Mouse (Mus musculus): ENCODE data around the gene Dusp16. TPM values are rescaled to one million over a fixed set of nuclear protein-coding genes. Genes with fewer than 3 reads are reported as not detected.

The Dusp16 gene
- polyA plus RNA-seq (2014; fragmentation: Nextera tagmentation; extraction: Ambion mirVana) = 3.5 and 7.8 TPM in 2 replicates

DNA sequence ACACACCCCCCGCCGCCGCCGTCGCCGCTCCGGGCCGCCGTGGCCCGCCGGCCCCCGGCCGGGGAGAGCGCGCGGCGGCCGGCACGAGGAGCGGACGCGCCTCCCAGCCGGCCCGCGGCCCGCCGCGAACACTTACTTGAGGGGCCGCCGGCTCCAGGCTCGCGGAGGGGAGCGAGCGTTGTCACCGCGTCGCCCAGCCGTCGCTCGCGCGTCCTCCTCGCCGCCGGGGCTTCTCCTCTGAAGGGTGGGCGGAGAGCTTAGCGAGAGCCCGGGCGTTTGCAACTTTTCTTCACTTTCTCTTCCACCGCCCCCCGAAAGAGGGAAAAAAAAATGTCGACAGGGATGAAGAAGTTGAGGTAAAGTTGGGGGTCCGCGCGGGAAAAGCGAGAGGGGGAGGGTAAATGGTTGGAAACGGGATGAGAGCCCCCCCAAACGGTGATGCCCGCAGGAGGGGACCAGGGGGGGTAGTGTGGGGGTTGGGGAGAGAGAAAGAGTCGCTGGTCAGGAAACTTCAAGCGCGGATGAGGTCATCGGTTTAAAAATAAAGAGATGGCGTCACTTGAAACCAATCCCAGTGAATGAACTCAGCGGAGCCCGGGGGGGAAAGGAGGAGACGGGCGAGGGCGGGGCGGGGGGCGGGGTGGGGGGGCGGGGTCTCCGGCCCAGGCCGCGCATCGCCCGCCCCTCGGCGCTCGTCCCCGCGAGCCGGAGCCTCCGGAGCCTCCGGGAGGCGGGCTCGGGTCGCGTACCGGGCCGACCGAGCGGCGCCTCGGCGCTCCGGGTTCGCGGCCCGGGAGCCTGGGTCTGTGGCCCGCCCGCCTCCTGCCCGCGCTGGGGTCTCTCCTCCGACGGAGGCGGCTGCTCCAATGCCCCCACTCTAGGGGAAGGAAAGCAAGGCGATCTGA is at the start of gene Dusp16:
Gene Dusp16 (minus strand): TSS at position 485 of the 905 bp plus-strand sequence.
- peak; percentile 85 for ATAC-seq (ENCODE audit: low read depth)
- no peaks in the 10 kb centered on the region for H3K36me3 ChIP-seq (ENCODE audit: control insufficient read depth, insufficient read depth, low read length)
- WGBS = 2% methylated on average over 55 of the region's 108 CpGs

DNA sequence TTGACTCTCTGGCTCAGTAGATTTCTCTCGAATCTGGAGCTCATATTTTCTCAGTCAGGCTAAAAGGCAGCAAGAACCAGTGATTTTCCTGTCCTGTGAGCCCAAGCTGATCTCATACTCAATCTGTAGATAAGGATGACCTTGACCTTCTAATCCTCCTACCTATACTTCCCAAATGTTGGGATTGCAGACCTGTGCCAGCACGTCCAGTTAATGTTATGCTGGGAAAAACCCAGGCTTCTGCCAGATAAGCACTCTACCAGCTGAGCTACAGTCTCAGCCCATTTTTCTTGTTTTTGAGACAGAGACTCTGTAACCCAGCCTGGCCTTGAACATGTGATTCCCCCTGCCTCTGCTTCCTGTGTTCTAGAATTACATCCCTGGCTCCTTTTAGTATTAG is 47.9 kb upstream of the Dusp16 start:
- 78% methylated on average over 2 of the region's 2 CpGs for WGBS
- Histone ChIP-seq H3K4me3 (ENCODE audit: low read depth, low read length) (no peak overlapping the region), H3K36me3 (ENCODE audit: control insufficient read depth, insufficient read depth, low read length) (no peaks in the 10 kb centered on the region), H3K4me2 (ENCODE audit: low read depth, low read length) (no peak overlapping the region), H3K9ac (replicated peaks; ENCODE audit: low read depth, low read length) (no peak overlapping the region), H3K4me1 (ENCODE audit: control insufficient read depth, insufficient read depth, low read length) (no peaks in the 10 kb centered on the region), H3K9me3 (ENCODE audit: control insufficient read depth, low read length) (no peaks in the 10 kb centered on the region), H3K27me3 (ENCODE audit: control insufficient read depth, insufficient read depth, low read length) (no peaks in the 10 kb centered on the region), H3K27ac (ENCODE audit: low read depth, low read length) (no peak overlapping the region)
- no peak for ATAC-seq (ENCODE audit: low read depth)

More for the DNA sequence above, at the start of gene Dusp16:
- peak within 1 kb of the TSS; percentile 85 for H3K9ac ChIP-seq (replicated peaks; ENCODE audit: low read depth, low read length)
- H3K4me2 ChIP-seq (ENCODE audit: low read depth, low read length) = peak within 1 kb of the TSS; percentile 73
- H3K27ac ChIP-seq (ENCODE audit: low read depth, low read length) = peak within 1 kb of the TSS; percentile 60
- H3K4me1 ChIP-seq (ENCODE audit: control insufficient read depth, insufficient read depth, low read length) = no peaks in the 10 kb centered on the region
- peaks cover 2% of the 10 kb centered on the region for H3K27me3 ChIP-seq (ENCODE audit: control insufficient read depth, insufficient read depth, low read length)
- H3K4me3 ChIP-seq (ENCODE audit: low read depth, low read length) = peak within 1 kb of the TSS; percentile 60
- H3K9me3 ChIP-seq (ENCODE audit: control insufficient read depth, low read length) = no peaks in the 10 kb centered on the region

- Histone ChIP-seq H3K36me3 (ENCODE audit: control insufficient read depth, insufficient read depth, low read length) (no peaks in the 10 kb centered on the region), H3K9me3 (ENCODE audit: control insufficient read depth, low read length) (no peaks in the 10 kb centered on the region), H3K4me3 (ENCODE audit: low read depth, low read length) (no peak overlapping the region), H3K27me3 (ENCODE audit: control insufficient read depth, insufficient read depth, low read length) (no peaks in the 10 kb centered on the region), H3K4me1 (ENCODE audit: control insufficient read depth, insufficient read depth, low read length) (no peaks in the 10 kb centered on the region), H3K4me2 (ENCODE audit: low read depth, low read length) (no peak overlapping the region), H3K27ac (ENCODE audit: low read depth, low read length) (no peak overlapping the region), H3K9ac (replicated peaks; ENCODE audit: low read depth, low read length) (no peak overlapping the region)
- ATAC-seq (ENCODE audit: low read depth) = no peak
- WGBS = 92% methylated on average over 4 of the region's 4 CpGs
These were observed 45.7 kb upstream of the Dusp16 start for GRCm38 (mm10) chr6:134838111-134838510.

GRCm38 (mm10) chr6:134834585-134835251 is 42.3 kb upstream of the Dusp16 start:
- no peak overlapping the region for H3K9ac ChIP-seq (replicated peaks; ENCODE audit: low read depth, low read length)
- no peak for ATAC-seq (ENCODE audit: low read depth)
- 83% methylated on average over 9 of the region's 9 CpGs for WGBS

DNA sequence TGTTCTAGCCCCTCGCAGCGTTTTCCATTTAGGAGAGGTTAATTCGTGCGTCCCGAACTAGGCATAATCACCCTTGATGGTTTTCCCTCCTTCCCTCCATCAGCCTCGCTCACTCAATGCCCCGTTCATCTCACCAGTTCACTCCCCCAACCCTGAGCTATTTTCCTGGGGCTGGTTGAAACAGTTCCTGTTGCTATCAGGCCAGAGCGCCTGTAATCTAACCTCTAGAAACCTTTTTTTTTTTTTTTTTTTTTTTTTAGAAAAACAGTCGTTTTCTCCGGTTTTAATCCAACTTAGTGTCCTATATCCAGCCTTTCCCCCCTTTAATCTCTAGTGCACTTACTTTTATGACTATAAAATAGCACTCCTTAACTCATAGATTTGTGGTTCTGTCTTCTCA is 38.4 kb upstream of the Dusp16 start:
- H3K4me3 ChIP-seq (ENCODE audit: low read depth, low read length) = peak overlapping the region; percentile 71
- no peak overlapping the region; the same call in 1 of the 2 replicates for H3K27ac ChIP-seq (ENCODE audit: low read depth, low read length)
- H3K9me3 ChIP-seq (ENCODE audit: control insufficient read depth, low read length) = no peaks in the 10 kb centered on the region
- peak overlapping the region; percentile 74 for H3K9ac ChIP-seq (replicated peaks; ENCODE audit: low read depth, low read length)
- H3K36me3 ChIP-seq (ENCODE audit: control insufficient read depth, insufficient read depth, low read length) = no peaks in the 10 kb centered on the region
- H3K4me1 ChIP-seq (ENCODE audit: control insufficient read depth, insufficient read depth, low read length) = no peaks in the 10 kb centered on the region
- H3K27me3 ChIP-seq (ENCODE audit: control insufficient read depth, insufficient read depth, low read length) = no peaks in the 10 kb centered on the region
- peak overlapping the region; percentile 61 for H3K4me2 ChIP-seq (ENCODE audit: low read depth, low read length)
- WGBS = 2% methylated on average over 10 of the region's 10 CpGs
- peak; percentile 0; the same call in 1 of the 2 replicates for ATAC-seq (ENCODE audit: low read depth)

More at GRCm38 (mm10) chr6:134834585-134835251, 42.3 kb upstream of the Dusp16 start:
- Histone ChIP-seq H3K36me3 (ENCODE audit: control insufficient read depth, insufficient read depth, low read length) (no peaks in the 10 kb centered on the region), H3K4me1 (ENCODE audit: control insufficient read depth, insufficient read depth, low read length) (no peaks in the 10 kb centered on the region), H3K27me3 (ENCODE audit: control insufficient read depth, insufficient read depth, low read length) (no peaks in the 10 kb centered on the region), H3K27ac (ENCODE audit: low read depth, low read length) (no peak overlapping the region), H3K4me2 (ENCODE audit: low read depth, low read length) (no peak overlapping the region), H3K4me3 (ENCODE audit: low read depth, low read length) (no peak overlapping the region), H3K9me3 (ENCODE audit: control insufficient read depth, low read length) (no peaks in the 10 kb centered on the region)

DNA sequence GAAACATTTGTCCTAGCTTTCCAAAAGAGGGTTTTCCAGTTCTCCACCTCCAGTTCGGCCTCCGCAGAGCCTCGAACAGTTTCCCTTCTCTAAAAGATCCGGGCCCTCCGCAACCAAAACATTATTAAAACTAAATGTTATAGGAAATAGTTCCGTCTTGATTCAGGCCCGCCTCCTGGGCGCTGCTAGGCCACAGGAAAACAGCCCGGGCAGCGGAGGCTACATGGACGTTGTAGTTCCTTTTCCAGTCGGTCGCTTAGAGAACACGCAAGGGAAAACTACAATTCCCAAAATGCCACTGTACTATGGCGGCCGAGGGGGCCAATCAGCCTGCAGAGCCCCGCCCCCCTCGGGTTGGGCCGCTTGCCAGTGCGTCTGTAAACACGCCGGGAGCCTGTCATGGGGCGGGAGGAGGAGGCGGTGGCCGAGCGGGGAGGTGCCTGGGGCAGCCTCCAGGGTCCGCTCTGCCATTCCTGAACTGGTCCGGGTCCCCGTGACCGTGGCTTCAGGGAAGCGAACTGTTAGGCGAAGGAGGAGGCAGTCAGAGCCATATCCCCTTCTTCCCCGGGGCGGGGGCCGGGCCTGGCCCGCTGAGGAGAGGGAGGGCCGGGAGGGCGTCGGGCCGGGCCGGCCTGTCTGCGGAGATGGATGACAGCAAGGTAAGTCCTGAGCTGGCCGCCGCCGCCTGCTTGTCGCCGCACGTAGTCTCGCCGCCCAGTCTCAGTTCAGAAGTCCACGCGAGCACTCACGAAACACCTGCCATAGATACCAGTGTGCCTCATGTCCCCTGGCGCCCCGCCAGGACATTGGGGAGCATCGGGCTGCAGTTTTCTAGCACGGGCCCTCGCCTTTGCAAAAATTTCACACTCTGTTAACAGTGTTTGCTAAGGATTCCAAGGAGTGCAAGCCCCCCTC is 37.6 kb upstream of the Dusp16 start, which contains the start of gene Crebl2:
Gene Crebl2 (plus strand): TSS at position 369 of the 915 bp plus-strand sequence.
- 0% methylated on average over 57 of the region's 58 CpGs for WGBS
- H3K9ac ChIP-seq (replicated peaks; ENCODE audit: low read depth, low read length) = peak within 1 kb of the TSS; percentile 74
- H3K9me3 ChIP-seq (ENCODE audit: control insufficient read depth, low read length) = no peaks in the 10 kb centered on the region
- no peaks in the 10 kb centered on the region for H3K4me1 ChIP-seq (ENCODE audit: control insufficient read depth, insufficient read depth, low read length)
- no peaks in the 10 kb centered on the region for H3K27me3 ChIP-seq (ENCODE audit: control insufficient read depth, insufficient read depth, low read length)
- H3K4me2 ChIP-seq (ENCODE audit: low read depth, low read length) = peak within 1 kb of the TSS; percentile 61
- peak; percentile 97 for ATAC-seq (ENCODE audit: low read depth)
- peak within 1 kb of the TSS; percentile 90 for H3K27ac ChIP-seq (ENCODE audit: low read depth, low read length)
- H3K4me3 ChIP-seq (ENCODE audit: low read depth, low read length) = peak within 1 kb of the TSS; percentile 71
- no peaks in the 10 kb centered on the region for H3K36me3 ChIP-seq (ENCODE audit: control insufficient read depth, insufficient read depth, low read length)

DNA sequence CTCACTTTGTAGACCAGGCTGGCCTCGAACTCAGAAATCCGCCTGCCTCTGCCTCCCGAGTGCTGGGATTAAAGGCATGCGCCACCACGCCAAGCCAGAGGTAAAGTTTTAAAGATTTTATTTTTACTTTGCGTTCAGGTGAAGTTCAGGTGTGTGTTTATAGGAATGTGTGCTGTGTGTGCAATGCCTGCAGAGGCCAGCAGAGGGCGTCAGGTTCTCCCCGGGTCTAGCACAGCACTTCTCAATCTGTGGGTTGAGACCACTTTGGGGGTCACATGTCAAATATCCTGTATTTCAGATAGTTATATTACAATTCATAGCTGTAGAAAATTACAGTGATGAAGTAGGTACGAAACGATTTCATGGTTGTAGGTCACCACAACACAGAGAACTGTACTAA is 30.4 kb upstream of the Dusp16 start:
- Histone ChIP-seq H3K9ac (replicated peaks; ENCODE audit: low read depth, low read length) (no peak overlapping the region), H3K36me3 (ENCODE audit: control insufficient read depth, insufficient read depth, low read length) (no peaks in the 10 kb centered on the region), H3K9me3 (ENCODE audit: control insufficient read depth, low read length) (no peaks in the 10 kb centered on the region), H3K4me2 (ENCODE audit: low read depth, low read length) (no peak overlapping the region), H3K4me3 (ENCODE audit: low read depth, low read length) (no peak overlapping the region), H3K4me1 (ENCODE audit: control insufficient read depth, insufficient read depth, low read length) (no peaks in the 10 kb centered on the region), H3K27ac (ENCODE audit: low read depth, low read length) (no peak overlapping the region), H3K27me3 (ENCODE audit: control insufficient read depth, insufficient read depth, low read length) (no peaks in the 10 kb centered on the region)
- no peak for ATAC-seq (ENCODE audit: low read depth)
- WGBS = 66% methylated on average over 10 of the region's 10 CpGs

- Histone ChIP-seq H3K9me3 (ENCODE audit: control insufficient read depth, low read length) (no peaks in the 10 kb centered on the region), H3K4me1 (ENCODE audit: control insufficient read depth, insufficient read depth, low read length) (no peaks in the 10 kb centered on the region), H3K9ac (replicated peaks; ENCODE audit: low read depth, low read length) (no peak overlapping the region), H3K27me3 (ENCODE audit: control insufficient read depth, insufficient read depth, low read length) (no peaks in the 10 kb centered on the region), H3K36me3 (ENCODE audit: control insufficient read depth, insufficient read depth, low read length) (no peaks in the 10 kb centered on the region), H3K4me2 (ENCODE audit: low read depth, low read length) (no peak overlapping the region), H3K4me3 (ENCODE audit: low read depth, low read length) (no peak overlapping the region), H3K27ac (ENCODE audit: low read depth, low read length) (no peak overlapping the region)
- WGBS = 41% methylated on average over 6 of the region's 6 CpGs
- no peak for ATAC-seq (ENCODE audit: low read depth)
These were observed 28.0 kb upstream of the Dusp16 start for GRCm38 (mm10) chr6:134820411-134820810.

Measured in neural tube, embryonic 14.5 days (tissue).